Mouse (Mus musculus) liver, embryonic 13.5 days (tissue): Measurements from ENCODE around the gene Tagln2. TPM values are rescaled to one million over a fixed set of nuclear protein-coding genes. Genes with fewer than 3 reads are reported as not detected.

Source experiments
- ATAC-seq: fragments of 200-750 bp; cut with Nextera tagmentation; 2 replicates; pipeline ENCODE4 v1.8.0; 2017; ENCODE audit warnings: low read depth, mild to moderate bottlenecking, moderate number of reproducible peaks, moderate library complexity
- DNase-seq: peaks from one replicate; pipeline ENCODE4 v3.0.0; 2022
- H3K27ac ChIP-seq: fragments of 300-500 bp; sonication (generic); 2 replicates; pipeline ENCODE4 v1.5.1; 2015; ENCODE audit warnings: moderate library complexity, mild to moderate bottlenecking, inconsistent platforms
- H3K27me3 ChIP-seq: fragments of 300-500 bp; sonication (generic); 2 replicates; pipeline ENCODE4 v1.6.1; 2015; ENCODE audit warnings: mild to moderate bottlenecking, inconsistent platforms
- H3K36me3 ChIP-seq: fragments of 300-500 bp; sonication (generic); 2 replicates; pipeline ENCODE4 v1.6.1; 2015; ENCODE audit warnings: mild to moderate bottlenecking, inconsistent platforms
- H3K4me1 ChIP-seq: fragments of 300-500 bp; sonication (generic); replicated peaks from 2 replicates; pipeline ENCODE4 v1.6.1; 2015; ENCODE audit warnings: inconsistent platforms
- H3K4me2 ChIP-seq: fragments of 300-500 bp; sonication (generic); 2 replicates; pipeline ENCODE4 v1.6.1; 2015; ENCODE audit warnings: inconsistent platforms, mild to moderate bottlenecking, moderate library complexity
- H3K4me3 ChIP-seq: fragments of 300-500 bp; sonication (generic); replicated peaks from 2 replicates; pipeline ENCODE4 v1.5.1; 2015; ENCODE audit warnings: mild to moderate bottlenecking, inconsistent platforms
- H3K9ac ChIP-seq: fragments of 300-500 bp; sonication (generic); 2 replicates; pipeline ENCODE4 v1.6.1; 2015; ENCODE audit warnings: mild to moderate bottlenecking, inconsistent platforms
- H3K9me3 ChIP-seq: fragments of 300-500 bp; sonication (generic); replicated peaks from 2 replicates; pipeline ENCODE4 v1.6.1; 2016; ENCODE audit warnings: inconsistent platforms
- WGBS: fragments of 180-500 bp; shearing (Covaris S2); methylation state at CpG from one replicate; pipeline ENCODE4 v1.1.7; 2015; ENCODE audit not compliant: insufficient replicate concordance; 5-methylcytosine and 5-hydroxymethylcytosine counted together
- polyA plus RNA-seq: library from polyadenylated mRNA; unstranded; fragments of >200 nt; fragmentation: Nextera tagmentation; extraction: Ambion mirVana; gene quantifications from 2 replicates; pipeline ENCODE4 v1.2.1, GENCODE M21; 2015

Gene Tagln2
- polyA plus RNA-seq, 1 experiment from 2014 or later, result 127 TPM

GRCm38 (mm10) chr1:172530544-172531220 is 30.8 kb downstream of the Tagln2 start:
- Histone ChIP-seq H3K4me2 (no peak overlapping the region), H3K4me3 (no peak overlapping the region), H3K4me1 (peaks cover 24% of the 10 kb centered on the region), H3K36me3 (no peaks in the 10 kb centered on the region), H3K9ac (no peak overlapping the region), H3K9me3 (no peaks in the 10 kb centered on the region), H3K27me3 (peaks cover 65% of the 10 kb centered on the region), H3K27ac (no peak overlapping the region)
- WGBS, result 37% methylated on average over 8 of the region's 8 CpGs
- DNase-seq, result no peak
- no peak for ATAC-seq

GRCm38 (mm10) chr1:172532551-172532950 is 32.7 kb downstream of the Tagln2 start:
- peak overlapping the region; percentile 28 for H3K4me2 ChIP-seq
- WGBS, result 3% methylated on average over 13 of the region's 13 CpGs
- ATAC-seq (0 out of 2 replicates have a peak, but pooled peaks have one; percentile 22), DNase-seq (no peak)
- no peak overlapping the region for H3K27ac ChIP-seq
- H3K36me3 ChIP-seq, result no peaks in the 10 kb centered on the region
- H3K4me1 ChIP-seq, result peaks cover 5% of the 10 kb centered on the region
- H3K4me3 ChIP-seq, result no peak overlapping the region
- no peaks in the 10 kb centered on the region for H3K9me3 ChIP-seq
- H3K9ac ChIP-seq, result no peak overlapping the region
- peaks cover 47% of the 10 kb centered on the region for H3K27me3 ChIP-seq

GRCm38 (mm10) chr1:172535116-172535515 is 35.3 kb downstream of the Tagln2 start:
- no peak overlapping the region for H3K27ac ChIP-seq
- H3K4me3 ChIP-seq, result no peak overlapping the region
- 71% methylated on average over 16 of the region's 16 CpGs for WGBS
- no peak overlapping the region for H3K9ac ChIP-seq
- DNase-seq, result no peak
- H3K4me2 ChIP-seq, result no peak overlapping the region
- 0 out of 2 replicates have a peak, but pooled peaks cover 5% of the 10 kb centered on the region for H3K4me1 ChIP-seq
- ATAC-seq, result no peak
- H3K9me3 ChIP-seq, result no peaks in the 10 kb centered on the region
- peaks cover 44% of the 10 kb centered on the region for H3K27me3 ChIP-seq
- no peaks in the 10 kb centered on the region for H3K36me3 ChIP-seq

GRCm38 (mm10) chr1:172539827-172540226 is 40.0 kb downstream of the Tagln2 start:
- Histone ChIP-seq H3K4me2 (no peak overlapping the region), H3K27ac (no peak overlapping the region), H3K9me3 (no peaks in the 10 kb centered on the region), H3K4me3 (no peak overlapping the region), H3K4me1 (no peaks in the 10 kb centered on the region), H3K27me3 (peaks cover under 1% of the 10 kb centered on the region; the same call in 1 of the 2 replicates), H3K36me3 (no peaks in the 10 kb centered on the region), H3K9ac (no peak overlapping the region)
- 50% methylated on average over 6 of the region's 6 CpGs for WGBS
- DNase-seq (no peak), ATAC-seq (no peak)

GRCm38 (mm10) chr1:172540283-172540820 is 40.5 kb downstream of the Tagln2 start:
- 52% methylated on average over 11 of the region's 11 CpGs for WGBS
- no peak for DNase-seq
- Histone ChIP-seq H3K4me3 (no peak overlapping the region), H3K27ac (no peak overlapping the region), H3K27me3 (no peaks in the 10 kb centered on the region), H3K9me3 (no peaks in the 10 kb centered on the region), H3K4me1 (no peaks in the 10 kb centered on the region), H3K4me2 (no peak overlapping the region), H3K9ac (no peak overlapping the region), H3K36me3 (no peaks in the 10 kb centered on the region)
- ATAC-seq, result no peak

- WGBS, result 62% methylated on average over 4 of the region's 4 CpGs
- no peak for DNase-seq
- no peaks in the 10 kb centered on the region for H3K9me3 ChIP-seq
- peaks cover 3% of the 10 kb centered on the region for H3K4me1 ChIP-seq
- ATAC-seq, result no peak
- no peak overlapping the region for H3K4me3 ChIP-seq
- no peaks in the 10 kb centered on the region for H3K36me3 ChIP-seq
- H3K4me2 ChIP-seq, result no peak overlapping the region
- peaks cover 12% of the 10 kb centered on the region; the same call in 1 of the 2 replicates for H3K27me3 ChIP-seq
- no peak overlapping the region for H3K9ac ChIP-seq
- H3K27ac ChIP-seq, result no peak overlapping the region
Measured at GRCm38 (mm10) chr1:172546062-172546461, 46.2 kb downstream of the Tagln2 start.

- DNase-seq (no peak), ATAC-seq (peak; percentile 26; the same call in 1 of the 2 replicates)
- 16% methylated on average over 7 of the region's 7 CpGs for WGBS
- H3K4me3 ChIP-seq, result no peak overlapping the region
- no peaks in the 10 kb centered on the region for H3K36me3 ChIP-seq
- H3K27me3 ChIP-seq, result peaks cover 12% of the 10 kb centered on the region; the same call in 1 of the 2 replicates
- no peaks in the 10 kb centered on the region for H3K9me3 ChIP-seq
- H3K9ac ChIP-seq, result no peak overlapping the region
- no peak overlapping the region for H3K27ac ChIP-seq
- no peak overlapping the region for H3K4me2 ChIP-seq
- H3K4me1 ChIP-seq, result peaks cover 3% of the 10 kb centered on the region
Measured at GRCm38 (mm10) chr1:172548501-172548900, 48.7 kb downstream of the Tagln2 start.

GRCm38 (mm10) chr1:172549314-172549713 is 49.5 kb downstream of the Tagln2 start:
- peaks cover 12% of the 10 kb centered on the region; the same call in 1 of the 2 replicates for H3K27me3 ChIP-seq
- ATAC-seq (no peak), DNase-seq (no peak)
- H3K9ac ChIP-seq, result no peak overlapping the region
- 0 out of 2 replicates have a peak overlapping the region, but pooled peaks have one; percentile 33 for H3K4me3 ChIP-seq
- H3K4me1 ChIP-seq, result peaks cover 3% of the 10 kb centered on the region
- H3K27ac ChIP-seq, result no peak overlapping the region
- H3K9me3 ChIP-seq, result no peaks in the 10 kb centered on the region
- H3K4me2 ChIP-seq, result 0 out of 2 replicates have a peak overlapping the region, but pooled peaks have one; percentile 42
- WGBS, result 14% methylated on average over 2 of the region's 2 CpGs
- H3K36me3 ChIP-seq, result no peaks in the 10 kb centered on the region

GRCm38 (mm10) chr1:172549717-172550116 is 49.9 kb downstream of the Tagln2 start:
- DNase-seq (no peak), ATAC-seq (no peak)
- 4% methylated on average over 8 of the region's 8 CpGs for WGBS
- Histone ChIP-seq H3K4me3 (peak overlapping the region; percentile 33), H3K9ac (no peak overlapping the region), H3K27ac (no peak overlapping the region), H3K36me3 (no peaks in the 10 kb centered on the region), H3K4me2 (peak overlapping the region; percentile 42), H3K27me3 (peaks cover 12% of the 10 kb centered on the region; the same call in 1 of the 2 replicates), H3K9me3 (no peaks in the 10 kb centered on the region), H3K4me1 (peaks cover 3% of the 10 kb centered on the region)

GRCm38 (mm10) chr1:172550551-172550951 is 50.7 kb downstream of the Tagln2 start:
- H3K9ac ChIP-seq, result no peak overlapping the region
- H3K4me1 ChIP-seq, result peaks cover 3% of the 10 kb centered on the region
- ATAC-seq, result peak; percentile 50
- no peak overlapping the region for H3K27ac ChIP-seq
- WGBS, result under 1% methylated on average over 8 of the region's 8 CpGs
- DNase-seq, result no peak
- no peaks in the 10 kb centered on the region for H3K9me3 ChIP-seq
- H3K4me3 ChIP-seq, result peak overlapping the region; percentile 33
- H3K36me3 ChIP-seq, result no peaks in the 10 kb centered on the region
- H3K4me2 ChIP-seq, result peak overlapping the region; percentile 42
- H3K27me3 ChIP-seq, result peaks cover 12% of the 10 kb centered on the region; the same call in 1 of the 2 replicates

- H3K4me2 ChIP-seq, result no peak overlapping the region
- H3K9ac ChIP-seq, result no peak overlapping the region
- H3K27me3 ChIP-seq, result peaks cover 12% of the 10 kb centered on the region; the same call in 1 of the 2 replicates
- WGBS, result 46% methylated on average over 7 of the region's 7 CpGs
- no peak overlapping the region for H3K4me3 ChIP-seq
- ATAC-seq, result no peak
- no peaks in the 10 kb centered on the region for H3K9me3 ChIP-seq
- H3K27ac ChIP-seq, result no peak overlapping the region
- no peak for DNase-seq
- H3K4me1 ChIP-seq, result peaks cover 3% of the 10 kb centered on the region
- no peaks in the 10 kb centered on the region for H3K36me3 ChIP-seq
Measured at GRCm38 (mm10) chr1:172551009-172551408, 51.2 kb downstream of the Tagln2 start.
